ENCODE assay signal across 26 mouse cellular contexts in the genomic region with DNA sequence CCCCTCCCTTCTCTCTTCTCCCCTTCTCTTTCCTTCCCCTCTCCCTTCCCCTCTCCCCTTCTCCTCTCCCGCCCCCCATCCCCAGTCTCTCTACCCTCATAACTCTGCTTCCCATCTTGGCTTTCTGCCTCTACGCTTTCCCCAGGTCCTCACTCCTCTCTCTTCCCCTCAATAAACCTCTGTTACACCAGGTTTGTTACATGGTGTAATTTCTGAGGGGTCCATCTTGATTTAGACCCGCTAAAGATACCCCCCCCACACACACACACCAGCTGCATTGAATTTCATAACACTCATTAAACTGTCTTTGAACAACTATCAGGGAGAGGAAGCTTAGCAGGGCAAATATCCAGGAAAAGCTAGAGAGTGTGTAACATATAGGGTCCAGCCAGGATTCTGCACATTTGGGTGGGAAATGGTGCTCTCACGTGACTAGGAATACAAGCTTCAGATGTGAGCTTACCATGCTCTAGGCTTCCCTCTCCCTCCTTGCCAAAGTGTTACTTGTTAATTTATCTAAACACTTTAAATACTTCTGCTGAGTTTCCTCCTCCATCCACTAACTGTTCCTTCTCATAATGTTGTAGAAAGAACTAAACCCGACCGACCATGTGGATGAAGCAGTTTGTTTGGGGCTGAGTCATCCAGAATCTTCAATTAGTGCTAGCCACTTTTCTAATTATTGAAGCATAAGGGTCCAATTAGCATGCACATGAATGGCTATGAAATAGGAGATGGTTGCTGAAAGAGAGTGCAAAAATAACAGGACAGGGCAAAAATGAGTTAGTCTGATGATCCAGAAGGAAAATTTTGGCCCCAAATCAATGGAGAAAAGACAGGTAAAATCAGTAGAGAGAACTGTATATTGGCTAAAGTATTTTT. TPM values are rescaled to one million over a fixed set of nuclear protein-coding genes. Genes with fewer than 3 reads are reported as not detected.
DNase-seq lines count a peak whose midpoint lies in the region; ATAC-seq lines count a peak whose summit lies in the region.
"Had no signal": no experiment of that assay in that cellular context is flagged by ENCODE, and none has a peak within 500 bp of the region (broad histone marks: within the 10 kb centered on the region; RNA-seq: fewer than 3 reads in every experiment).

No protein-coding gene starts in this region.

- H3K4me3 ChIP-seq in kidney, embryonic 14.5 days (ENCODE audit: low read length), result no peak overlapping the region
- no peak overlapping the region for H3K4me3 ChIP-seq in midbrain, embryonic 11.5 days (ENCODE audit: low read depth, low read length)
- no peak overlapping the region for H3K4me3 ChIP-seq in midbrain, embryonic 15.5 days
- H3K4me3 ChIP-seq in forebrain, embryonic 16.5 days (replicated peaks; ENCODE audit: low read length), result no peak overlapping the region
- H3K4me3 ChIP-seq: embryonic facial prominence, embryonic 15.5 days; heart, embryonic 10.5 days; hindbrain, embryonic 10.5 days; limb, embryonic 12.5 days; myocyte; stomach, embryonic 15.5 days had no signal

- no peak for ATAC-seq in kidney, embryonic 14.5 days (ENCODE audit: low FRiP score, low TSS enrichment)
- no peak for ATAC-seq in midbrain, embryonic 11.5 days (ENCODE audit: low FRiP score)
- no peak for ATAC-seq in midbrain, embryonic 15.5 days (replicated peaks)
- peak; percentile 47 for ATAC-seq in forebrain, embryonic 16.5 days
- ATAC-seq: hindbrain, postnatal 0 days; intestine, postnatal 0 days had no signal

- no peak overlapping the region for H3K9ac ChIP-seq in kidney, embryonic 14.5 days (ENCODE audit: low read depth, low read length)
- no peak overlapping the region for H3K9ac ChIP-seq in midbrain, embryonic 11.5 days (ENCODE audit: low read length)
- H3K9ac ChIP-seq in midbrain, embryonic 15.5 days, result no peak overlapping the region
- no peak overlapping the region for H3K9ac ChIP-seq in forebrain, embryonic 16.5 days (replicated peaks; ENCODE audit: low read depth, low read length)
- H3K9ac ChIP-seq: embryonic facial prominence, embryonic 15.5 days; limb, embryonic 12.5 days; stomach, embryonic 15.5 days had no signal

- no peaks in the 10 kb centered on the region for H3K9me3 ChIP-seq in kidney, embryonic 14.5 days (ENCODE audit: control insufficient read depth, low read length)
- no peaks in the 10 kb centered on the region for H3K9me3 ChIP-seq in midbrain, embryonic 11.5 days (ENCODE audit: control insufficient read depth, low read length)
- no peaks in the 10 kb centered on the region for H3K9me3 ChIP-seq in midbrain, embryonic 15.5 days
- H3K9me3 ChIP-seq in forebrain, embryonic 16.5 days (ENCODE audit: control insufficient read depth, low read length), result no peaks in the 10 kb centered on the region
- H3K9me3 ChIP-seq: embryonic facial prominence, embryonic 15.5 days; heart, embryonic 10.5 days; hindbrain, embryonic 10.5 days; limb, embryonic 12.5 days; stomach, embryonic 15.5 days had no signal

- 55% methylated on average over 6 of the region's 6 CpGs for WGBS in kidney, embryonic 14.5 days
- 78% methylated on average over 6 of the region's 6 CpGs for WGBS in midbrain, embryonic 11.5 days
- 77% methylated on average over 6 of the region's 6 CpGs for WGBS in midbrain, embryonic 15.5 days
- WGBS in forebrain, embryonic 16.5 days, result 55% methylated on average over 6 of the region's 6 CpGs

- intact Hi-C loops in left cerebral cortex, postnatal 4 days (cut with DNase I), result no loop called here

- no peak overlapping the region for H3K27ac ChIP-seq in kidney, embryonic 14.5 days (ENCODE audit: low read depth, low read length)
- H3K27ac ChIP-seq in midbrain, embryonic 11.5 days (ENCODE audit: low read depth, low read length), result no peak overlapping the region
- no peak overlapping the region for H3K27ac ChIP-seq in midbrain, embryonic 15.5 days
- H3K27ac ChIP-seq in forebrain, embryonic 16.5 days (ENCODE audit: low read length), result no peak overlapping the region
- H3K27ac ChIP-seq: embryonic facial prominence, embryonic 15.5 days; heart, embryonic 10.5 days; hindbrain, embryonic 10.5 days; hindbrain, postnatal 0 days; limb, embryonic 12.5 days; stomach, embryonic 15.5 days had no signal

- no peak overlapping the region for H3K4me2 ChIP-seq in kidney, embryonic 14.5 days (replicated peaks; ENCODE audit: low read depth, low read length)
- no peak overlapping the region for H3K4me2 ChIP-seq in midbrain, embryonic 11.5 days
- H3K4me2 ChIP-seq in midbrain, embryonic 15.5 days, result no peak overlapping the region
- H3K4me2 ChIP-seq in forebrain, embryonic 16.5 days (ENCODE audit: low read length), result no peak overlapping the region
- H3K4me2 ChIP-seq: embryonic facial prominence, embryonic 15.5 days; limb, embryonic 12.5 days; stomach, embryonic 15.5 days had no signal

- H3K4me1 ChIP-seq in kidney, embryonic 14.5 days (ENCODE audit: control insufficient read depth, insufficient read depth, low read length), result no peaks in the 10 kb centered on the region
- H3K4me1 ChIP-seq in midbrain, embryonic 11.5 days (ENCODE audit: control insufficient read depth, insufficient read depth, low read length), result no peaks in the 10 kb centered on the region
- no peaks in the 10 kb centered on the region for H3K4me1 ChIP-seq in midbrain, embryonic 15.5 days
- H3K4me1 ChIP-seq in forebrain, embryonic 16.5 days (replicated peaks; ENCODE audit: control insufficient read depth, insufficient read depth, low read length), result no peaks in the 10 kb centered on the region
- H3K4me1 ChIP-seq: heart, embryonic 10.5 days; hindbrain, embryonic 10.5 days; stomach, embryonic 15.5 days had no signal

- DNase-seq in kidney, postnatal 4 days, result peak; percentile 6 to 13
- peak; percentile 60 for DNase-seq in midbrain, embryonic 11.5 days (ENCODE audit: low spot score, missing footprints)
- DNase-seq in retina, postnatal 1 day, result peak; percentile 49
- DNase-seq in left cerebral cortex, postnatal 4 days, result no peak
- DNase-seq: adrenal gland, postnatal 10 days; cerebellum, adult 11 months; cerebellum, postnatal 10 days; kidney, postnatal 14 days; midbrain, embryonic 14.5 days; thymus, adult 2 months had no signal

- H3K36me3 ChIP-seq in kidney, embryonic 14.5 days (ENCODE audit: control insufficient read depth, insufficient read depth, low read length), result no peaks in the 10 kb centered on the region
- no peaks in the 10 kb centered on the region for H3K36me3 ChIP-seq in midbrain, embryonic 11.5 days (ENCODE audit: control insufficient read depth, insufficient read depth, low read length)
- no peaks in the 10 kb centered on the region for H3K36me3 ChIP-seq in midbrain, embryonic 15.5 days (replicated peaks)
- no peaks in the 10 kb centered on the region for H3K36me3 ChIP-seq in forebrain, embryonic 16.5 days (ENCODE audit: control insufficient read depth, insufficient read depth)
- H3K36me3 ChIP-seq: embryonic facial prominence, embryonic 15.5 days; heart, embryonic 10.5 days; hindbrain, embryonic 10.5 days; limb, embryonic 12.5 days; stomach, embryonic 15.5 days had no signal

- no peaks in the 10 kb centered on the region for H3K27me3 ChIP-seq in kidney, embryonic 14.5 days (ENCODE audit: control insufficient read depth, insufficient read depth, low read length)
- no peaks in the 10 kb centered on the region for H3K27me3 ChIP-seq in midbrain, embryonic 11.5 days (ENCODE audit: control insufficient read depth, insufficient read depth, low read length)
- no peaks in the 10 kb centered on the region for H3K27me3 ChIP-seq in midbrain, embryonic 15.5 days (replicated peaks)
- no peaks in the 10 kb centered on the region for H3K27me3 ChIP-seq in forebrain, embryonic 16.5 days (replicated peaks; ENCODE audit: control insufficient read depth, insufficient read depth, low read length)
- H3K27me3 ChIP-seq: embryonic facial prominence, embryonic 15.5 days; limb, embryonic 12.5 days; stomach, embryonic 15.5 days had no signal

RNA-seq across cellular contexts. Expression of gene Ankrd22, which starts 12.3 kb away (rescaled TPM):
- polyA plus RNA-seq in kidney, embryonic 14.5 days (2014; fragmentation: Nextera tagmentation; extraction: Ambion mirVana), result not detected in 2 replicates
- polyA plus RNA-seq in midbrain, embryonic 11.5 days (2014; fragmentation: Nextera tagmentation; extraction: Ambion mirVana), result not detected in 2 replicates
- 0.12 TPM in 1 of 2 replicates, not detected in the other for polyA plus RNA-seq in midbrain, embryonic 15.5 days (2015; fragmentation: Nextera tagmentation; extraction: Ambion mirVana)
- not detected in 2 replicates for polyA plus RNA-seq in forebrain, embryonic 16.5 days (2015; fragmentation: Nextera tagmentation; extraction: Ambion mirVana)
- under 1 TPM; 0.12 to 0.24 TPM for total RNA-seq in left cerebral cortex, postnatal 4 days (2021)
- total RNA-seq: gastrocnemius, postnatal 4 days; hindbrain, postnatal 0 days had no signal
- polyA plus RNA-seq: heart, embryonic 10.5 days; heart, postnatal 0 days; hindbrain, embryonic 10.5 days; hindbrain, postnatal 0 days; midbrain, embryonic 14.5 days; neural tube, embryonic 14.5 days had no signal

RNA-seq across cellular contexts. Expression of gene Stambpl1, which starts 38.5 kb away (rescaled TPM):
- 4.6 and 5.5 TPM in 2 replicates for polyA plus RNA-seq in kidney, embryonic 14.5 days (2014; fragmentation: Nextera tagmentation; extraction: Ambion mirVana)
- 1.6 and 1.9 TPM in 2 replicates for polyA plus RNA-seq in midbrain, embryonic 11.5 days (2014; fragmentation: Nextera tagmentation; extraction: Ambion mirVana)
- polyA plus RNA-seq in midbrain, embryonic 15.5 days (2015; fragmentation: Nextera tagmentation; extraction: Ambion mirVana), result 16.0 and 16.5 TPM in 2 replicates
- polyA plus RNA-seq in forebrain, embryonic 16.5 days (2015; fragmentation: Nextera tagmentation; extraction: Ambion mirVana), result 10.0 and 11.7 TPM in 2 replicates
- total RNA-seq in left cerebral cortex, postnatal 4 days (2021), result 10 to 100 TPM; 17.4 to 22.5 TPM

RNA-seq across cellular contexts. Expression of gene Lipm, which starts 52.8 kb away (rescaled TPM):
- not detected in 2 replicates for polyA plus RNA-seq in kidney, embryonic 14.5 days (2014; fragmentation: Nextera tagmentation; extraction: Ambion mirVana)
- polyA plus RNA-seq in midbrain, embryonic 11.5 days (2014; fragmentation: Nextera tagmentation; extraction: Ambion mirVana), result not detected in 2 replicates
- not detected in 2 replicates for polyA plus RNA-seq in midbrain, embryonic 15.5 days (2015; fragmentation: Nextera tagmentation; extraction: Ambion mirVana)
- 0.11 TPM in 1 of 2 replicates, not detected in the other for polyA plus RNA-seq in forebrain, embryonic 16.5 days (2015; fragmentation: Nextera tagmentation; extraction: Ambion mirVana)
- under 1 TPM in 1 of 2 experiments, not detected in 1; 0.44 TPM for total RNA-seq in left cerebral cortex, postnatal 4 days (2021)
- total RNA-seq: adrenal gland, postnatal 10 days; gastrocnemius, postnatal 4 days; megakaryocyte progenitor cell, adult 5-6 weeks had no signal
- polyA plus RNA-seq: heart, embryonic 10.5 days; heart, postnatal 0 days; hindbrain, embryonic 10.5 days; hindbrain, postnatal 0 days; intestine, postnatal 0 days; liver, embryonic 16.5 days; midbrain, embryonic 14.5 days; myocyte; neural tube, embryonic 14.5 days had no signal
